Mouse (Mus musculus): ENCODE results near the gene Pakap. TPM values are rescaled to one million over a fixed set of nuclear protein-coding genes. Genes with fewer than 3 reads are reported as not detected.

Pakap gene
- total RNA-seq (2014; rRNA removed): 0.18 and 0.20 TPM in 2 replicates
- polyA plus RNA-seq (2012; rRNA removed): 0.06 TPM in 2 replicates

- H3K79me2 ChIP-seq (ENCODE audit: control insufficient read depth, insufficient read depth, low read length): no peaks in the 10 kb centered on the region
- H3K4me1 ChIP-seq (ENCODE audit: control insufficient read depth, insufficient read depth, low read length): no peaks in the 10 kb centered on the region
- H3K4me3 ChIP-seq (ENCODE audit: insufficient read depth, low read depth, low read length): peak within 1 kb of the TSS; percentile 43
- no peak within 1 kb of the TSS for H3K27ac ChIP-seq (replicated peaks; ENCODE audit: insufficient read depth, low read depth, low read length)
- no peaks in the 10 kb centered on the region for H3K27me3 ChIP-seq (ENCODE audit: control insufficient read depth, insufficient read depth, low read length)
- H3K9ac ChIP-seq (ENCODE audit: low read depth, low read length): peak within 1 kb of the TSS; percentile 59
- H3K36me3 ChIP-seq (ENCODE audit: control insufficient read depth, insufficient read depth, low read length): no peaks in the 10 kb centered on the region
- TF ChIP-seq CTCF (IDR thresholded peaks at IDR 0.05; ENCODE audit: low read depth, low read length): no peak
- no peak for TF ChIP-seq POLR2A (IDR thresholded peaks at IDR 0.05; ENCODE audit: extremely low read depth, insufficient read depth, low read length)
- 2% methylated on average over 51 of the region's 51 CpGs for WGBS
- DNase-seq (ENCODE audit: extremely low read depth, low read depth, low spot score): no peak
These were observed at the start of gene Pakap for GRCm38 (mm10) chr4:57567666-57568206. Pakap (plus strand) TSS chr4:57568179.

DNA sequence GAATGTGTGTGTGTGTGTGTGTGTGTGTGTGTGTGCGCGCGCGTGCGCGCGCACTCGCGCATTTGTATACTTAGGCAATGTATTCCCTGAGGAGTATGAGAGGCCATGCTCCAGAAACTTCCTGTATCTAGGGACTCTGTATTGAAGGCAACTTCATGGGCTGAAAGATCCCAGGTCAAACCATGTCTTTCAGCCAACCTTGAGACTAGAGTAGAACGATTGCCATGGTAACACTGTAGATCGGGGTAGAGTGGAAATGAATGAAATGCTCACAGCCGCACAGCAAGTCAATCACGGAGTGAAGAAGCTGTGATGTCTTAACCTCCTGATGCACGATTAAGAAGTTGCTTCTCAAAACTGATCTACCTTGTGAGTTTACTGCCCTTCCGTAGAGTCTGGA is 44.5 kb upstream of the Pakap start:
- no peak overlapping the region for H3K9ac ChIP-seq (ENCODE audit: low read depth, low read length)
- no peak overlapping the region for H3K4me3 ChIP-seq (ENCODE audit: insufficient read depth, low read depth, low read length)
- no peaks in the 10 kb centered on the region for H3K79me2 ChIP-seq (ENCODE audit: control insufficient read depth, insufficient read depth, low read length)
- H3K36me3 ChIP-seq (ENCODE audit: control insufficient read depth, insufficient read depth, low read length): no peaks in the 10 kb centered on the region
- H3K27ac ChIP-seq (replicated peaks; ENCODE audit: insufficient read depth, low read depth, low read length): no peak overlapping the region
- WGBS: 96% methylated on average over 15 of the region's 15 CpGs
- 0 out of 2 replicates have a peak, but pooled peaks cover 2% of the 10 kb centered on the region for H3K4me1 ChIP-seq (ENCODE audit: control insufficient read depth, insufficient read depth, low read length)
- DNase-seq (ENCODE audit: extremely low read depth, low read depth, low spot score): no peak
- no peaks in the 10 kb centered on the region for H3K27me3 ChIP-seq (ENCODE audit: control insufficient read depth, insufficient read depth, low read length)
- no peak for TF ChIP-seq POLR2A (IDR thresholded peaks at IDR 0.05; ENCODE audit: extremely low read depth, insufficient read depth, low read length)
- no peak for TF ChIP-seq CTCF (IDR thresholded peaks at IDR 0.05; ENCODE audit: low read depth, low read length)

DNA sequence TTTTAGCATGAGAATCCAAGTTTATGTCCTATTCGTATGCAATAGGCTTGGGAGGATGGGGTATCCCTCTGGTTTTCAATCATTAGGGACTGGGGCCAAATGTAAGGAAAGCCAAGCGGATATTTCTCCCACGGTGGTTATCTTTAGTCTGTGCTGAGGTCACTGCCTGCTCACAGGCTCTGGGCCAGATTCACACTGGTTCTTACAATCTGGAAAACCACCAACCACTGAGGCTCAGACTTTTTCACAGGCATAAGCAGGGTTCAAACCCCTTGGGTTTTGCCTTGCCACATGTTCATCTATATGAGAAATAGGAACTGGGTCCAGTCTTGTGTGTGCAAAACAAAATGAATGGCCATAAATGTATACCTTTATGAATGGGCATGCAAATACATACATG is 43.5 kb upstream of the Pakap start:
- H3K27ac ChIP-seq (replicated peaks; ENCODE audit: insufficient read depth, low read depth, low read length): no peak overlapping the region
- no peaks in the 10 kb centered on the region for H3K27me3 ChIP-seq (ENCODE audit: control insufficient read depth, insufficient read depth, low read length)
- H3K9ac ChIP-seq (ENCODE audit: low read depth, low read length): no peak overlapping the region
- TF ChIP-seq CTCF (IDR thresholded peaks at IDR 0.05; ENCODE audit: low read depth, low read length) (no peak), POLR2A (IDR thresholded peaks at IDR 0.05; ENCODE audit: extremely low read depth, insufficient read depth, low read length) (no peak)
- 0 out of 2 replicates have a peak, but pooled peaks cover 2% of the 10 kb centered on the region for H3K4me1 ChIP-seq (ENCODE audit: control insufficient read depth, insufficient read depth, low read length)
- DNase-seq (ENCODE audit: extremely low read depth, low read depth, low spot score): peak; percentile 31
- no peaks in the 10 kb centered on the region for H3K36me3 ChIP-seq (ENCODE audit: control insufficient read depth, insufficient read depth, low read length)
- WGBS: 17% methylated on average over 3 of the region's 3 CpGs
- no peaks in the 10 kb centered on the region for H3K79me2 ChIP-seq (ENCODE audit: control insufficient read depth, insufficient read depth, low read length)
- no peak overlapping the region for H3K4me3 ChIP-seq (ENCODE audit: insufficient read depth, low read depth, low read length)

- Histone ChIP-seq H3K27ac (replicated peaks; ENCODE audit: insufficient read depth, low read depth, low read length) (no peak overlapping the region; the same call in 1 of the 2 replicates), H3K79me2 (ENCODE audit: control insufficient read depth, insufficient read depth, low read length) (no peaks in the 10 kb centered on the region), H3K4me1 (ENCODE audit: control insufficient read depth, insufficient read depth, low read length) (0 out of 2 replicates have a peak, but pooled peaks cover 2% of the 10 kb centered on the region), H3K27me3 (ENCODE audit: control insufficient read depth, insufficient read depth, low read length) (no peaks in the 10 kb centered on the region), H3K36me3 (ENCODE audit: control insufficient read depth, insufficient read depth, low read length) (no peaks in the 10 kb centered on the region), H3K9ac (ENCODE audit: low read depth, low read length) (no peak overlapping the region), H3K4me3 (ENCODE audit: insufficient read depth, low read depth, low read length) (no peak overlapping the region)
- WGBS: 77% methylated on average over 9 of the region's 9 CpGs
- TF ChIP-seq POLR2A (IDR thresholded peaks at IDR 0.05; ENCODE audit: extremely low read depth, insufficient read depth, low read length) (no peak), CTCF (IDR thresholded peaks at IDR 0.05; ENCODE audit: low read depth, low read length) (no peak)
- peak; percentile 41 for DNase-seq (ENCODE audit: extremely low read depth, low read depth, low spot score)
These were observed 42.6 kb upstream of the Pakap start for GRCm38 (mm10) chr4:57525221-57526011.

DNA sequence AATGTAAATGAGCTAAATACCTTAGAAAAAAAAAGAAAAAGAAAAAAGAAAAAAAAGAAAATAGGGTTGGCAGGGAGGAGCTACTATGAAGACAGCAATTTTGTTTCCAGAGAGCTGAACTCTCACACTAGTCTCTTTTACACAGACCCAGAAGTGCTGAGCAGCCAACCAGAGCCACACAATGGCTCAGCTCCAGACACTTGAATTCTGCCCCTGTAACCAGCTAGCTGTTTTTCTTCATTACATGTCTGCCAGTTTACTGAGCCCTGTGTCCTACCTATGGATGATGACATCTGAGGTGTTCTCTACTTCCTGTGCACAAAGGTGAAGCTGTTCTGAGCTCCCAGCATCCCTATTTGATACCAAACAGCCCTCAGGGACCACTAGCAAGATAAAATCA is 39.7 kb upstream of the Pakap start:
- DNase-seq (ENCODE audit: extremely low read depth, low read depth, low spot score): no peak
- no peak overlapping the region for H3K27ac ChIP-seq (replicated peaks; ENCODE audit: insufficient read depth, low read depth, low read length)
- H3K79me2 ChIP-seq (ENCODE audit: control insufficient read depth, insufficient read depth, low read length): no peaks in the 10 kb centered on the region
- no peaks in the 10 kb centered on the region for H3K27me3 ChIP-seq (ENCODE audit: control insufficient read depth, insufficient read depth, low read length)
- H3K4me1 ChIP-seq (ENCODE audit: control insufficient read depth, insufficient read depth, low read length): 0 out of 2 replicates have a peak, but pooled peaks cover 2% of the 10 kb centered on the region
- TF ChIP-seq CTCF (IDR thresholded peaks at IDR 0.05; ENCODE audit: low read depth, low read length): no peak
- no peak overlapping the region for H3K9ac ChIP-seq (ENCODE audit: low read depth, low read length)
- no peak overlapping the region for H3K4me3 ChIP-seq (ENCODE audit: insufficient read depth, low read depth, low read length)
- no peaks in the 10 kb centered on the region for H3K36me3 ChIP-seq (ENCODE audit: control insufficient read depth, insufficient read depth, low read length)

- no peak overlapping the region for H3K9ac ChIP-seq (ENCODE audit: low read depth, low read length)
- 63% methylated on average over 6 of the region's 6 CpGs for WGBS
- no peaks in the 10 kb centered on the region for H3K36me3 ChIP-seq (ENCODE audit: control insufficient read depth, insufficient read depth, low read length)
- no peak for TF ChIP-seq POLR2A (IDR thresholded peaks at IDR 0.05; ENCODE audit: extremely low read depth, insufficient read depth, low read length)
- TF ChIP-seq CTCF (IDR thresholded peaks at IDR 0.05; ENCODE audit: low read depth, low read length): no peak
- DNase-seq (ENCODE audit: extremely low read depth, low read depth, low spot score): no peak
- H3K79me2 ChIP-seq (ENCODE audit: control insufficient read depth, insufficient read depth, low read length): no peaks in the 10 kb centered on the region
- no peak overlapping the region for H3K27ac ChIP-seq (replicated peaks; ENCODE audit: insufficient read depth, low read depth, low read length)
- H3K4me3 ChIP-seq (ENCODE audit: insufficient read depth, low read depth, low read length): no peak overlapping the region
- H3K27me3 ChIP-seq (ENCODE audit: control insufficient read depth, insufficient read depth, low read length): no peaks in the 10 kb centered on the region
- no peaks in the 10 kb centered on the region for H3K4me1 ChIP-seq (ENCODE audit: control insufficient read depth, insufficient read depth, low read length)
These were observed 34.3 kb upstream of the Pakap start for GRCm38 (mm10) chr4:57533686-57534085.

Data from liver, adult 2 months (tissue).